Mouse (Mus musculus): ENCODE data around the gene Fbxl20.

Gene Fbxl20

DNA sequence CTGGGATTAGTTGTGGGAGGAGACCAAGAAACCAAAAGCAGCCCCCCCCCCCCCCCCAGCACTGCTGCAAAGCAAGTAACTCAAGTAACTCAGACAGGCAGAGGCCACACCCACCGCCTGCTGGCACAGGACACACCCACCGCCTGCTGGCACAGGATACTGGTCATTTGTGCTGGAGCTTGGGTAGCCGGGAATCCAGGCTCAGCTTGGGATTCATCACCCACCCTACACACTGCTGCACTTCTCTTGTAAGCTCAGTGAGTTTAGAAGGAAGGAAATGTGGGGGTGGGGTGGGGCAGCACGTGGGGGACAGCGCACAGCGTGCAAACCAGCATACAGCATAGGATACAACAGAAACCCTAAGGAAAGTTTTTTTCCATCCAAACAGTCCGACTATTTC is 62.0 kb downstream of the Fbxl20 start:
- no peak for DNase-seq (ENCODE audit: low spot score)

DNA sequence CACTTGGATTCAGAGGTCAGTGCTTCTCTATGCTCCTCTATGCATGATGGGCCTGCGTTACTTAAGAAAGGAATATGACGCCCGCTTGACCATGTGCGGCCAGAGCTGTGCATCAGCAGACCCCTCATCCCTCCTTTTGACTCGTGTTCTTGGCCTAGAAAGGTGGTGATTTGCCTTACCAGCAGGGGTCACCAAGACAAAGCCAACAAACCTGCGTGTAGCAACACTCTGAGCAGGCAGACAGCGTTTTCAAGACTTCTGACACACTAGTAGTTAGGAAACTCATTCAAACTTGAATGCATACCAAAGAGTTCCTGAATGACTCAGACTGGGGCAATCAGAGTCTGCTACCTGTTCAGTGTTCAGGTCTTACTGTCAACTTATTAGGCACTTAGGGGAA is 63.6 kb downstream of the Fbxl20 start:
- DNase-seq (ENCODE audit: low spot score) = no peak

DNA sequence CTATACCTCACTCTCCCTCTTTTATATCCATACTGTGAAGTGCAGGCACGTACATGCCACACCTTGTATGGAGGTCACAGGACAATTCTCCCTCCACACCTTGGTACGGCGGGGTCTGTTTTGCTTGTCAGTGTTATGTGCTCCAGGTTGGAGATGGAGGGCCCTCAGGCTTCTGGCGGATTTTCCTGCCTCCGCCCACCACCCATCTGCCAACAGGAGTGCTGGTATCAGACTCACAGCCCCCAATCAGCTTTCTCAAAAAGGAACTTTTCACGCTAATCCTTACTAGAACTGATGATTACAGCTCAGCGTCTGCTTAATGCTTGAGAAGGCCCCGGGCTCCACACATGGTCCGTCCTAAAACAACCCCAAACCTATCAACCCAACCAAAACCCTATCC is 64.1 kb downstream of the Fbxl20 start:
- no peak for DNase-seq (ENCODE audit: low spot score)

DNA sequence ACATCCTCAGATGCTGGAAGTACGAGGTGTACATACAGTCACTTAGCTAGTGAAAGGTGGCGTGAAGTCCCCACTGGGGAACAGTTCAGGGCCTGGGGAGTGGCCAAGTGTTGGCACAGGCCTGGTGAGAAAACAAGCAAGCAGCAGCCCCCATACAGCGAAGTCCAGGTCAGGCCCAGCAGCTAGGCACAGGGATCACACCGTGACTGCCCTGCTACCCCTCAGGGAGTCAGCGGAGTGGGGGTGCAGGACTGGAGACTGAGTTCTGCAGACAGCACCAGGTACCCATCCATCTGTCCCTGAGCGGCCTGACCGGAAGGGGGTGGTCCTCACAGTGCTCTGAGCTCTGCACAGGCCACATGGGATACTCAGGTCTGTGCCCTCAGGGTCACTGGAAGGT is 67.5 kb downstream of the Fbxl20 start:
- DNase-seq (ENCODE audit: low spot score) = no peak

DNA sequence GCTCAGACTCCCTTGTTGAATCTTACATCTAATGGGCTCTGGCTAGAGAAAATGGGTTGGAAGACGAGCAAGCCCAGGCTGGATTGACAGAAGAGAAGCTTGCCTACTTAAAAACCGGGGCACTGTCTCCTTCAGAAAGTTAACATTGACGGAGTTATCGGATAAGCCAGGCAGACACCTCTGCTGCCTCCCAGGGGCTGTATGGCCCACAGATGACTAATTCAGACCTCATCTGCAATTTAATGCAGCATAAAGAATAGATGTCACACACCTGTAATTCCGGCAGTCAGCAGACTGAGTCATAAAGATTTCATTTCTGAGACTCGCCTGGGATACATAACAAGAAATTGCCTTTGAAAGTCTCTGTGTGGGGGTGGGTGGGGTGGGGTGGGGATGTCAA is 69.8 kb downstream of the Fbxl20 start:
- DNase-seq (ENCODE audit: low spot score) = no peak

DNA sequence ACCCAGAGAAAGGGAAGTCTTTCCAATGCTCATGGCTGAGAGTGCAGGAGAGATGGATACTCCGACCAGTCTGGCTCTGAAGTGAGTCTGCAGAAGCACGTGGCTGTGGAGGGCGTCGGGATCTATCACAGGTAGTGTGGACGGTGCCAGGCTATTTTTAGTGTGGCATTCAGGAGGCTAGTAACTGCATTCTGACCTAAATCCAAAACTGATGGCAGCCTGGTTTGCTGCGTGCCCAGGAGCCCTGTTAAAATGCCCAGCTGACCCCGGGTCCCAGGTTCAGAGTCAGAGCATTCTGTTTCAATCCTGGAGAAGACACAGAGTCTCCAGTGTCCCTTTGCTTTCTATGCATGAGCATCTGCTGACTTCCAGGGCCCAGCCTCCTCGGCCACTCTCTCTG is 73.1 kb downstream of the Fbxl20 start:
- DNase-seq (ENCODE audit: low spot score) = no peak

DNA sequence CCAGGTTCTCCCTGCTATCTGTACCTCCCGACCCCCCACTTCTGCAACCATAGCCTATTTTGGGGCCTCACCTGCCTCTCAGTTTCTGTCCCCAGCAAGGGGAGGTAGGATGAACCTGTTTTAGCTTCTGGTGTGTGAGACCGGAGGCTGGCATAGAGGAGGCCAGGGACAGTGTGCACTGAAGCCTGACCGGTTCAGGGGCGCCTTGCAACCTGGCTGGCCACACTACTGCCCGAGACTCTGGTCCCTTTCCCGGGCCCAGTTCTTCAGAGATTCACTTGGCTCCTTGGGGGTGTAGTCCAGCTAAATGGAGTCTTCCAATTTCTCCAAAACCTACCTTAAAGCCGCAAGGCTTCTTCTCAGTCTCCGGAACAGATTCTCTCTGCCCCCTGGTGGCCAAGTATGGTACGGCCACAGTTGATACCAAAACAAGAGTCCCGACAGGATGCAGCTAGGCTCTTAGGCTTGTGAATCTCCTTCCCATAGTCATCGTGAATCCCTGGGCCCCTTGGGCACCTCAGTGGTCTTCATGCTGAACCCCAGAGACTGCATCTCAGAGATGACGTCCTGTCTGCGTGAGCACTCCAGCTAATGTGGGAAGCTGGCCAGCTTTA is 74.9 kb downstream of the Fbxl20 start:
- peak; percentile 74 for DNase-seq (ENCODE audit: low spot score)

DNA sequence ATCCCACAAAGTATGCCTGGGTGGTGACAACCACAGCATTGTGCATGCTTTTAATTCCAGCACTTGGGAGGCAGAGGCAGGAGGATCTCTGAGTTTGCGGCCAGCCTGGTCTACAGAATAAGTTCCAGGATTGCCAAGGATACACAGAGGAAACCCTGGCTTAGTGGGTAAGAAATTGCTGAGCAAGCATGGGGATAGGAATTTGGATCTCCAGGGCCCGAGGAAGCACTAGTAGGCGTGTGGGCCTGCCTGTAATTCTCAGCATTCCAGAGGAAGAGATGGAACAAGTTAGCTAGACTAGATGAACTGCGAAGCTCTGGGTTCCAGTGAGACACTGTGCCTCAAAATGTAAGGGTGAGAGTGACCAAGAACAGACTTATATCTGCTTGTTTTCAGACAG is 76.8 kb downstream of the Fbxl20 start:
- no peak for DNase-seq (ENCODE audit: low spot score)

DNA sequence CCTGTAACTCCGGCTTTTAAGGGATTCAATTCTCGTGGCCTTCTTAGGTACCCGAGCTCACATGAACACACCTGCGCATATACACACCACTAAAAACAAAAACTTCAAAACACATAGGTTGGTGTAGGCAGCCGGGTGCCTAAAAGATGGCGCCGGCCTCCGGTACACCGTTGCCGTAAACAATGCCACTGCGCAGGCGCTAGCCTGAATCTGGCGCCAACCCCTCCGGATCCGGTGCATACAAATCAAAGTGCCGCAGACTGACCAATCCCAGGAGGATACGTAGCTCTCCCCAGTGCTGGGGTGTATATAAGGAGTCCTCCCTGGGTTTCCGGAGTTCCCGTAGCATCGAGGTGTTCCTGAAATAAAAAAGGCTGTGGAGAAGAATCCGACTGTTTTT is 82.9 kb downstream of the Fbxl20 start:
- DNase-seq (ENCODE audit: low spot score) = no peak

DNA sequence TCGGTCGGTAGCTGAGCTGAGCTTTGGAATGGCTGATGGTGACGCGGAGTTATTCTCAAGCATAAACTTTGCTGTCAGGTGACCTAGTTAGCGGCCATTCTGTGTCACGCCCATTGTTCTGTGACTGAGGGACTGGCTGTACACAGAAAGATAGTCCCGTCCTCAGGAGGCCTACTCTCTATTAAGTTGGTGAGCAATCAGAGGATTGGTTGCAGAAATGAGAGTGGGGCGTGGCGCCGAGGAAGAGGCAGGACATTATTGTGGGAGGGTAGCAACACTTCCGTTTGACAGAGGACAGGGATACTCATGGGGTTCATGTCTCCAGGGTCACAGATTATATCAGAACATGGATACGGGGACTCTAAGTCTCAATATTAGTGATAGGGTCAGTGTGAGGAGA is 84.0 kb downstream of the Fbxl20 start:
- no peak for DNase-seq (ENCODE audit: low spot score)

DNA sequence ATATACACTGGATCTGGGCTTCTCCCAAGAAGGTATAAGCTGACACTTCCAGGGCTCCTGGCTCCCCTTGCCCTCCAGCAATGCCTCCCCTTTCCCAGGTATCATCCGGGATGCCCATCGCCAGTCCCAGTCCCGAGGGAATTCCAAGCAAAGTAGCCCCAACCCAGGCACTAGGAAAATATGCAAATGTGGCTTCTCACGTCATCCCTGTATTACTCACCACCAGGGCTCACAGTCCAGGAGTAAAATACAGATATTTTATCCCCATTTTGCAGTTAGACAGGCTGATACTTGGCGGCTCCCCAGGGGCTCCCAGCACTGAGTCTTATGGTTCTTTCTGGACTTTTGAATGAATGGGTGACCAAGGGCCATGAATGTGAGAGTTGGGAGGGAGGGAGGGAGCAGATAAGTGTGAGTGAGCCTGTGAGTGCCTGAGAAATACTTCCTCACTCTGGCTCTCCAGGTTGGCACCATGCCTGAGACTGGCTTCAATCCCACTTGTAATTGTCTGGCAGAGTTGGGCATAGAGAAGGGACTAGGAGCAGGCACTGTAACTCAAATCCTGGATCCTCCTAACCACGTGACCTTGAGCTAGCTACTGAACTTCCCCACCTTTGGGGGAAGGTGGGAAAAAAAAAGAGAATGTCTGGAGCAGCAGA is 88.2 kb downstream of the Fbxl20 start:
- no peak for DNase-seq (ENCODE audit: low spot score)

DNA sequence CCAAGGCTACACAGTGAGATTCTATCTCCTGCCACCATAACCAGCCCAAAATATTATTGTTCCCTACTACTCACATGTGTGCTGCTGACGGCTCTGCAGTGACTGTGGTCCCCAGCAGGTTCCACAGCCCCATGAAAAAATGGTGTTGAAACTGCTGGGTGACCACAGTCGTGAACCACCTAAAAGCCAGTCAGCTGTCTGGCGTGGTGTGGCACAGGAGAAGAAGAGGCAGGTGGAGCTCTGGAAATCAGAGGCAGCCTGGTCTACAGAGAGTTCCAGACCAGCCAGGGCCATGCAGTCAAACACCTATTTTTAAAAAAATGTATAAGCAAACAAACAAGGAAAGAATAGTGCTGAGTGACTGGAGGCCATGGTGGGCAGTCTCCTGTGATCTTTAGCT is 88.8 kb downstream of the Fbxl20 start:
- DNase-seq (ENCODE audit: low spot score) = no peak

DNA sequence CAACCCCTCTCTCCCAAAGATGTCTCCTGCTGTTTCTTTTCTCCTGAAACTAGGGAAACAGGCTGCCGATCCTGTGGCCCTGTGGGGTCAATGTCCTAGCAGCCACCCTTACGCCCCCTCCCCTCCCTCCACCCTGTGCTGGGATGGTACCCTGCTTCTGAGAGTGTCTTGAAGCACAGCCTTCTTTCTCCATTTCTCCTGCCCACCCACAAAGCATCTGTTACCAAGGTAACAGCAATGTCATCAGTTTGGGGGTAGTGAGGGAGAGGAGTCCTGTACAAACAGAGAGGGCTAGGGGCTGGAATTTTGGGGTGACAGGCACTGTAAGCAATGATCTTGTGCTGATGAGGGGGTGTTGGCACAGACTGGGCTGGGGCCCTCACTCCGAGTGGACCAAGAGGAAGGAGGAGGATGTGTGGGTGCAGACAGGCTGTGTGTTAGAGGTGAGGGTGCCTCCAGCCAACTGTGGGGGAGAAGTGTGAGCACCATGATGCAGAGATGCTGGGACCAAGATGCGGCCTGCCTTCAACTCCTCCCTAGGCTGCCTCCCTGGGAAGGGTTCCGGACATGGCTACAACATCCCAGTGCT is 90.0 kb downstream of the Fbxl20 start:
- DNase-seq (ENCODE audit: low spot score) = no peak

DNA sequence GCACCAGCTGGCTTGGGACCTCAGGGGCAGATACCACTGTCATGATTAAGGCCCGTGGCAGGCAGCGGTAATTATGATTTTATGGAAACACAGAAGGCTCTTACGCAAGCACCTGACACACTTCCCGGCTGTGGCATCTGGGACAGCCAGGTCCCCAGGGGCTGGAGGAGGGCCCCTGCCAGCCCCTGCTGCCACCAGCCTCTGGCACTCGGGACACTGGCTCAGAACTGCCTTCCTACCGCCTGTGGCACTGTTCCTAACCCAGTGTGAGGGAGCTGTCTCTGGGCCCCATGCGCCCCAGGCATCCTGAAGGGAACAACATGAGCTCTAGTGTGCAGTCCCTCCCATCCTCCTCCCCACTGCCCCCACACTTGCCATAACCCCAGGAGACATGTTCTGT is 90.5 kb downstream of the Fbxl20 start:
- DNase-seq (ENCODE audit: low spot score) = no peak

DNA sequence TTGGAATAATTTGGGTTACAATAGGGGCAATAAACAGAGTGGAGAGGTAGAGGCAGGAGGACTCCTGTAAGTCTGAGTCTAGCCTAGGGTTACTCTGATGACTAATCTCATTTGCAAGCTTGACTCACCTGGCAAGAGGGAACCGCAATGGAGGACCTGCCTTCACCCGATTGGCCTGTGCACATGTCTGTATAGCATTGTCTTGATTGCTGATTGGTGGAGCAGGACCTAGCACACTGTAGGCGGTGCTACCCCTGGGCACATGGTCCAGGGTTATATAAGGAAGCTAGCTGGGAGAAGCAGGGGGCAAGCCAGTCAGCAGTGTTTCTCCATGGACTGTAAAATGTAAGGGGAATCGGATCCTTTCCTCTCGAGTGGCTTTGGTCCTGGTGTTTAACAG is 92.2 kb downstream of the Fbxl20 start:
- DNase-seq (ENCODE audit: low spot score) = no peak

DNA sequence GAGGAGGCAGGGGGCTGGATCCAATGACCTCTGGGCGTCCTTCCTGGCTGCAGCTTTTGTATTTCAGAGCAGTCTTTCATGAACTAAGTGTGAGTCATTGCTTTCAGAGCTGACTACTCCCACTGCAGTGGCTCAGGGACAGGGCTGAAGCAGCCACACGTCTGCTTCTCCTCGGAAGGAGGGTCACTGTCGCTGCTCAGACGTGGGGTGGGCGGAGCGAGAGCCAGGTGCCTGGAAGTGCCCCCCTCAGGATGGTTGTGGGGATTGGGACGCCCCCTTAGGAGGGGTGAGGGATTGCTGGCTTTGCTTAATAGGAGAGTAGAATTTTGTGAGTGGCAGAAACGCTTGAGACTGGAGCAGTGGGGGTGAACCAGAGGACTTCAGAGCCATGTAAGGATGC is 92.7 kb downstream of the Fbxl20 start:
- DNase-seq (ENCODE audit: low spot score) = no peak

DNA sequence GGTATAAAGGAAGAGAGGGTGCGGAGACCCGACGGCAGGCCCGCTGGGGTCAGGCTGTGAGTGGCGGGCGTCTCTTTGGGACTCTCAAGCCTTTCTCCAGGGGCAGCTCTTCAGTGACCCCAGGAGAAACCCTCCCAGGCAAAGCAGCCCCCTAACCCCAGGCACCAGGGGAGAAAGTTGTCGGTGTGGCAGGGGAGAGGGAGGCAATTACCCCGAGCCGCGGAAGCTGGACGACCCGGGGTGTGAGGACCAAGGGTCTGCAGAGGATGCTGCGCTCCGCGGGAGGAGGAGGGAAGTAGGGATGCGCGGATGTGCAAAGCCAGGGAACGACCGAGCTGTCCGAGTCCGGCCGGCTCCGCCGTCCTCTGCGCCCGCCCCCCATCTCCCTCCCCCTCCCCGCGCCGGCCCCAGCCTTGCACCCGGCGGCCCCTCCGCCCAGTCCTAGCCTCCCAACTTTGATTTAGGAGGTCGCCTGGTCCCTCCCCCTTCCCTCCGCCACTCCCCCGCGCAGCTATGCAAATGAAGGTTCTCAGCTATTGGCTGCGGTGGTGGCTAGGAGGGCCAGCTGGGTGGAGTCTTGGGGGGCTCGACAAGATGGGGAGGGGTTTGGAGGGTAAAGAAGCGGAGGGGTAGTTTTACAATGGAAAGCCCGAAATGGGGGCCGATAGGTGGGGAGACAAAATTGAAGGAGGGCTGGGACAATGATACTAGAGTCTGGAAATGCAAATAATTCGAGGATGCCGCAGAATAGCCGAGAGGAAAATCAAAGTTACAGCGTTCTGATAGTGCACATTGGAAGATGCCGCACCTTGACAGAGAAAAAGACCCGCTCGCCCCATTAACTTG is 97.0 kb downstream of the Fbxl20 start, which contains the start of gene Stac2:
Stac2 (minus strand) TSS at position 474 of the 846 bp plus-strand sequence.
- DNase-seq (ENCODE audit: low spot score) = no peak

DNA sequence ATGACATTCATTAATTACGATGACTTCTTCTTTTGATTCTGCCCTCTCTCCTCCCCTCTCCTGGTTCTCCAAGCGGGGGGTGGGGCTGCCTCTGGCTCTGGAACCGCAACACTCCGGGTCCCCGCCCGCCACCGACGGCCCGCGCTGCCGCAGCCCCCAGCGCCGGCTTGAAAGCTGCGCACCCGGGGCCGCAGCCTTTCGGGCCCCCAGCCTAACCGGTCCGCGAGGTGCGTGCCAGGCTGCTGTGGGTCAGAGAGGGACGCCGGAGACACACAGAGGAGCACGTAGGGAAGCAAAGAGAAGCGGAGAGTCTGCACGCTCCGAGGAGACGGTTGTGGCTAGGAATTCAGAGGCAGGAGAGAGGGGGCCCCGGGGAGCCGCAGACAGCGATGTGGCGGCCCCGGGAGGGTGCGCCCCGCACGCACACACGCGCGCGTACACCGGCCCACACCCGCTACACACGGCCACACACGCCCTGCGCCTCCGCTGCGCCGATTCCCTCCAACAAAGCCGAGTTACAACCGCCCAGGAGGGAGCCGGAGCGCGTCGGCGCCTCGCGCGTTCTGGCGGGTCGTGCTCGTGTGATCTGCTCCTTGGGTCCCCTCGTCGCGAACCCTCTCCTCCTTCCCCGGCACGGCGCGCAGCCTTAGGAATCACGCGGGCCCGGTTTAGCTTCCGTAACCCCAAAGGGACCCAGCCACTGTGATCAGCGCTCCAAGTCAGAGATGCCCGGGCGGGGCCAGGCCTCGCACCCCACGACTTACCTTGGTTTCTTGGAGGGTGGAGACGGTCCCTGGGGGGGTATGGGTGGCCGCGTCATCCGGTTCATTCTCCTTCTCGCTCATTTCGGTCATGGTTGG is 97.8 kb downstream of the Fbxl20 start:
- peak; percentile 41 for DNase-seq (ENCODE audit: low spot score)

DNA sequence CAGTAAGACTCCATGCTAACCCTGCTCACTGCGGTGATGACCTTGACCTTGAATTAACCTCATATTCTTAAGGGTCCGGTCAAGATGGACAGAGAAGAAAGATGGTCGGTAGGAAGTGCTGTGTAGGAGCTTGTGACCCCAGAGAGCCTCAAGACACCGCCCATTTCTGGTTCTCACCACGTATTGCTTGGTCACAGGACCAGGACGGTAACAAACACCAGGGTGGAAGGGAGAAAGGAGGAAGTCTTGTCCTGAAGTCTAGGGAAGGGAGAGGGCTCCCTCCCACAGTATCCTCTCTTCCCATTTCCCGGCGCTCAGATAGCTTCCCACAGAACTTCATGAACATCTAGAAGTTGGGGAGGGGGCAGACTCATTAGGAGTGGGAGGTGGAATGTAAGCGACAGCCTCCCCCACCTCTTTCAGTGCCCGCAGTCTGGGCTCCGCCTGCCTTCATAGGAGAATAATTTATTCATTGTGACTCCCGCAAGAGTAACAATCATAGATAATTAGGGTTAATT is 98.5 kb downstream of the Fbxl20 start:
- no peak for DNase-seq (ENCODE audit: low spot score)

DNA sequence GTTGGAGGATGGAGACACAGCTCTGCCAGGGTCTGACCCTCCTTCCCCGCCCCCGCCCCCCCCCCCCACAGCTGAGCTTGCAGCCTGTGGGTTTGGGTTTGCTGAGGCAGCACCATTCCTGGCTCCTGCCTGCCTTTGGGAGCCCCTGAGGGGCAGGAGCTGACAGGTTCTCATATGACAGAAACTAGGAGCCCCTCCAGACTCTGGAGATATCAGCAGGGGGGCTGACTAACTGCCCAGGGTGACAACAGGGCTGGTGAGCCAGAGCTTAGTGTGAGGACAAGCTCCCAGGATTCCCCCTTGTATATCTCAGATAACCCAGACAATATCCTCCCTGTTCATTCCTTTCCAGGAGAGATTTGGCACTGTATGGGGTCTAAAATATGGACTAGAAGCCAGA is 99.3 kb downstream of the Fbxl20 start:
- no peak for DNase-seq (ENCODE audit: low spot score)

DNA sequence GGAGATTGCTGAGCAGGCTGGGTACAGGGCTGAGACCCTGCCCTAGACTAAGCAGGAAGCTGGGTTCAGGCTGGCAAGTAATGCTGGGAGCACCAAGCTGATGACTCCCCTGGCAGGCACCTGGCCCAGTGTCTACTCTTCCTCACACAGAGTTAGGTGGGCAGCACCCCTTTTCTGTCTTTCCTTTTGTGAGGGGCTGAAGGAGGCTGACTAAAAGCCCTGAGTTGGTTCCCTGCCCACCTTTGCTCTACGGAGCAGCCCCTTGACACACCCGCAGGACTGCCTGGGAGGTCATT is 99.7 kb downstream of the Fbxl20 start:
- no peak for DNase-seq (ENCODE audit: low spot score)
